Mouse (Mus musculus) thymus, postnatal 25 days (tissue): Measurements from ENCODE around the gene Foxg1.

ENCODE experiments used
- DNase-seq: peaks from one replicate; pipeline ENCODE4 v3.0.0; 2022

Foxg1 gene

GRCm38 (mm10) chr12:49382565-49383520 is at the start of gene Foxg1:
TSS of gene Foxg1 (plus strand) at chr12:49382660.
- no peak for DNase-seq

GRCm38 (mm10) chr12:49349697-49350096 is 32.8 kb upstream of the Foxg1 start:
- no peak for DNase-seq

- DNase-seq = no peak
These were observed 13.5 kb upstream of the Foxg1 start for GRCm38 (mm10) chr12:49368931-49369330.

- no peak for DNase-seq
These were observed 10.3 kb upstream of the Foxg1 start for GRCm38 (mm10) chr12:49372170-49372569.

GRCm38 (mm10) chr12:49373176-49373575 is 9.3 kb upstream of the Foxg1 start:
- DNase-seq = no peak

GRCm38 (mm10) chr12:49373821-49374605 is 8.4 kb upstream of the Foxg1 start:
- DNase-seq = no peak

- no peak for DNase-seq
These were observed 7.9 kb upstream of the Foxg1 start for GRCm38 (mm10) chr12:49374606-49374995.

GRCm38 (mm10) chr12:49375427-49376317 is 6.8 kb upstream of the Foxg1 start:
- no peak for DNase-seq

GRCm38 (mm10) chr12:49376318-49376992 is 6.0 kb upstream of the Foxg1 start:
- DNase-seq = no peak

- DNase-seq = no peak
These were observed 5.0 kb upstream of the Foxg1 start for GRCm38 (mm10) chr12:49377281-49377970.

GRCm38 (mm10) chr12:49378920-49379319 is 3.5 kb upstream of the Foxg1 start:
- no peak for DNase-seq

GRCm38 (mm10) chr12:49379446-49379845 is 3.0 kb upstream of the Foxg1 start:
- no peak for DNase-seq

- no peak for DNase-seq
These were observed 2.0 kb upstream of the Foxg1 start for GRCm38 (mm10) chr12:49380442-49380841.

- no peak for DNase-seq
These were observed 1.4 kb upstream of the Foxg1 start for GRCm38 (mm10) chr12:49381031-49381525.

GRCm38 (mm10) chr12:49381721-49382365 is 617 bp upstream of the Foxg1 start:
- no peak for DNase-seq

- no peak for DNase-seq
These were observed 1.2 kb downstream of the Foxg1 start for GRCm38 (mm10) chr12:49383521-49384133.

GRCm38 (mm10) chr12:49384295-49384875 is 1.9 kb downstream of the Foxg1 start:
- no peak for DNase-seq

GRCm38 (mm10) chr12:49384876-49385630 is 2.6 kb downstream of the Foxg1 start, which contains the start of gene Gm43517:
TSS of gene Gm43517 (plus strand) at chr12:49385174.
- DNase-seq = no peak

GRCm38 (mm10) chr12:49385631-49385990 is 3.2 kb downstream of the Foxg1 start:
- DNase-seq = no peak
